Mouse (Mus musculus) forebrain, embryonic 12.5 days (tissue): ENCODE measurements around the gene Trhr2. TPM values are rescaled to one million over a fixed set of nuclear protein-coding genes. Genes with fewer than 3 reads are reported as not detected.

Source experiments
- ATAC-seq: fragments of 200-750 bp; cut with Nextera tagmentation; 2 replicates; pipeline ENCODE4 v1.8.0; 2017; ENCODE audit warnings: moderate TSS enrichment; ENCODE audit not compliant: low FRiP score
- H3K27ac ChIP-seq: fragments of 300-500 bp; sonication (generic); 2 replicates; pipeline ENCODE4 v1.5.1; 2016; ENCODE audit warnings: mild to moderate bottlenecking
- H3K27me3 ChIP-seq: fragments of 300-500 bp; sonication (generic); 2 replicates; pipeline ENCODE4 v1.6.1; 2016; ENCODE audit warnings: mild to moderate bottlenecking
- H3K36me3 ChIP-seq: fragments of 300-500 bp; sonication (generic); replicated peaks from 2 replicates; pipeline ENCODE4 v1.6.1; 2016; ENCODE audit warnings: mild to moderate bottlenecking
- H3K4me1 ChIP-seq: fragments of 300-500 bp; sonication (generic); 2 replicates; pipeline ENCODE4 v1.6.1; 2016
- H3K4me2 ChIP-seq: fragments of 300-500 bp; sonication (generic); 2 replicates; pipeline ENCODE4 v1.6.1; 2016; ENCODE audit warnings: mild to moderate bottlenecking, moderate library complexity
- H3K4me3 ChIP-seq: fragments of 300-500 bp; sonication (generic); replicated peaks from 2 replicates; pipeline ENCODE4 v1.5.1; 2016; ENCODE audit warnings: mild to moderate bottlenecking
- H3K9ac ChIP-seq: fragments of 300-500 bp; sonication (generic); 2 replicates; pipeline ENCODE4 v1.6.1; 2016; ENCODE audit warnings: mild to moderate bottlenecking
- H3K9me3 ChIP-seq: fragments of 300-500 bp; sonication (generic); 2 replicates; pipeline ENCODE4 v1.6.1; 2016
- WGBS: fragments of 180-500 bp; shearing (Covaris S2); methylation state at CpG from one replicate; pipeline ENCODE4 v1.1.7; 2016; 5-methylcytosine and 5-hydroxymethylcytosine counted together
- polyA plus RNA-seq: library from polyadenylated mRNA; unstranded; fragments of >200 nt; fragmentation: Nextera tagmentation; extraction: Ambion mirVana; gene quantifications from 2 replicates; pipeline ENCODE4 v1.2.1, GENCODE M21; 2016

The Trhr2 gene
- polyA plus RNA-seq, 1 experiment from 2014 or later = not detected

DNA sequence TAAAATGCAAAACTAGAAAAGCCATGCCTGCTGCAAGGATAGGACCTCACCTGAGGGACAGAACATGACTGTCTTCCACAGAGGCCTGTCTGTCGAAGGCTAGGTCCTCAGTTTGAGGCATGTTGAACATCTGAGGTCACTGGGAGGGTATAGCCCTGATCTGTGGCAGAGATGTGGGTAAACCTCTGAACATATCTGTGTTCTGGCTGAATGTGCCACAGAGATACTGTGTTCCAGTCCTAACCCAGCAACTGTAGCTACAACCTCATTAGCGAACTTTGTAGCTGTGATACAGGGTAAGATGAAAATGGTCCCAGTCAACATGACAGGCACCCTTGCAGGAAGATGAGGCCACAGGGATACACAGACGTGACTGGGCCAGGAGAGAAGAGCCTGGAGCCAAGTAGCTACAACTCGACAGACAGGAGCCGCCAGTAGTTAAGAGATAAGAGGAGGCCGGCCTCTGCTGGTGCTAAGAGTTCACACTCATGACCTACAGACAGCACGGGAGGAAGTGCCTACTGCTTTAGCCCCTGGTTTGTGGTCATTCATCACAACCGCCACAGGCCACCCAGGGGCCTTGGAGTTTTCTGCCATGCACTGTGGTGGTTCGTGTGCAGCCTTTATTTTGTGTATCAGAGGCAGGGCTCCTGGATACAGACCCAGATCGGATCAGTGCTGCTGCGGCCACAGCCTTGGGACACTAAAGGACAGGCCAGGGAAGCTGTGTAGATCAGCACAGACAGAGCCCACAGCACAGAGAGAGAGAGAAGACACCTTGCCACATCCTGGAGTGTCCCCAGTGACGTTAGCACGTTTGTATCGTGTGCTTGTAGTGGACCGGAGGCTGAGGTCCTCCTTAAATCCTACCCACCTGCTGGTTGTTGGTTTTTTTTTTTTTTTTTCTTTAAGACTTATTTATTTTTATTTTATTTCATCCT lies 10.9 kb downstream of the Trhr2 start:
- H3K9ac ChIP-seq = no peak overlapping the region
- H3K4me1 ChIP-seq = peaks cover 25% of the 10 kb centered on the region
- H3K9me3 ChIP-seq = no peaks in the 10 kb centered on the region
- no peak overlapping the region for H3K27ac ChIP-seq
- H3K27me3 ChIP-seq = peaks cover 77% of the 10 kb centered on the region
- 48% methylated on average over 15 of the region's 15 CpGs for WGBS
- no peaks in the 10 kb centered on the region for H3K36me3 ChIP-seq
- H3K4me3 ChIP-seq = no peak overlapping the region
- no peak for ATAC-seq
- H3K4me2 ChIP-seq = no peak overlapping the region; the same call in 1 of the 2 replicates

DNA sequence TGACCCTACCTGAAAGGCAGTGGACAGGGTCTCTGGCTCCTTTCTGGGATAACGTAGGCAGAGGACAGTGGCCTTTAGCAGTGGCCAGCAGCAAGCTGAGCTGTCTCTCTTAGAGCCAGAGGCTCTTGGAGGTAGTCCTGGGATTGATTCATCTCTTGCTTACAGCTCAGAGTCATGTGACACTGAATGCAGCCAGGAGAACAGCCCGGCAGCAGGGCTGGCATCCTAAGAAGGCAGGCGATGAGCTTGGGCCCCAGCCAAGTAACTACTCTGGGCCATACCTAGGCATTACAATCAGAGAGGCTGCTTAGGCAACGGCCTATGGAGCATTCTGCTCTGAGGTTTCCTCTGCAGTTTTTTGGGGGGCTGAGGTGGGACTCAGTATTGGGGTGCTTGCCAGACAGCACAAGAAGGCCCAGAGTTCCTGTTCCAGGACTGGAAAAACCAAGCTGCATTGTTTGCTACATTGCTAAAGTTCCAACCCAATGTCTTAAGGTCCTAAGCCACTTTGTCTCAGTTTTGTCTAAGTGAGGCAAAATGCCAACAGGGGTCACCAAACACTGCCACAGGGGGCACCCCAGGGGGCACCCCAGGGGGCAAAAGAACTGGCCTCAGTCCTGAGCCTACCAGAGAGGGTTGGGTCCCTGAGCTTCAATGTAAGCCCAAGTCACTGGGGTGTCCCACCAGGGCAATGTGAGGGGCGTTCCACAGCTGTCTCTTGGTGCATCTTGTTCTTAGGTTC lies 12.6 kb downstream of the Trhr2 start:
- peaks cover 38% of the 10 kb centered on the region for H3K4me1 ChIP-seq
- 74% methylated on average over 5 of the region's 5 CpGs for WGBS
- H3K27me3 ChIP-seq = peaks cover 84% of the 10 kb centered on the region
- no peak overlapping the region for H3K4me3 ChIP-seq
- H3K4me2 ChIP-seq = no peak overlapping the region
- no peak for ATAC-seq
- no peaks in the 10 kb centered on the region for H3K9me3 ChIP-seq
- H3K27ac ChIP-seq = no peak overlapping the region
- H3K36me3 ChIP-seq = no peaks in the 10 kb centered on the region
- H3K9ac ChIP-seq = no peak overlapping the region

DNA sequence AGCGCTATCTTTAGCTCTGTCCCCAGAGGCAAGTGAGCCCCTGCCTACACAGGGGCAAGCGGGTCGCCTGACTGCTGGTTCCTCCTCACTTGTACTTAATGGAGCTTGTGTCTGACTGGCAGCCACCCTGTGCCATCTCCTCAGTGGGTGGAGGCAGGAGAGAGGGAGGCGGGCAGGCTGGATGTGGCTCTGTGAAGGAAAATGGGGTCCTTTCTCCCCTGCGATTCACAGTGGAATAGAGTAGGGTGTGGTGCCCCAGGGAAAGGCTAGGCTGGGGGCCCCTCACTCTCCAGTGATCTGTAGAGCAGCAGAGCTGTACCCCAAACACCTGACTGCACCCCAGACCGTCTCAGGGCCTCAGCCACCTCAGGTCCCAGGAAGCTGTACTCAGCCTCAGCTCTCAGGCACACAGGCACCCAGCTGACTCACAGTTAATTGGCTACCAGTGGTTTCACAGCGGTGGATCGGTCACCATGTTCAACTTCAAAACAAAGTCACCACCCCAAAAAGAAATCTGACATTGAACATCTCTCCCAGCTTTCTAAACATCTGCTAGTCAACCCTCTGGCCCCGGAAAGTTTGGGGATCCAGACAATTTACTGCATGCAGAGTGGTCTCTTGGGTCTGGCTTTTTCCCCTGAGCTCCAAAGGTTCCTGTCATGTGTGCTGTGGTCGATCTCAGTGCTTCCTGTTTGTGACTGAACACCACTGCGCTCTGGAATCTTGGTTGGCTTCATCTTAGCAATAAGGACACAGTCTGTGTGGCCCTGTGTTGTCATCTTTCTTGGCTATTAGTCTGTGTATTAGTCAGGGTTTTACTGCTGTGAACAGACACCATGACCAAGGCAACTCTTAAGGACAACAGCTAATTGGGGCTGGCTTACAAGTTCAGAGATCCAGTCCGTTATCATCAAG lies 15.1 kb downstream of the Trhr2 start:
- Histone ChIP-seq H3K9ac (no peak overlapping the region), H3K4me3 (no peak overlapping the region), H3K9me3 (no peaks in the 10 kb centered on the region), H3K27me3 (peaks cover 89% of the 10 kb centered on the region), H3K36me3 (no peaks in the 10 kb centered on the region), H3K4me1 (peaks cover 33% of the 10 kb centered on the region), H3K27ac (no peak overlapping the region), H3K4me2 (no peak overlapping the region)
- no peak for ATAC-seq
- 56% methylated on average over 12 of the region's 12 CpGs for WGBS

DNA sequence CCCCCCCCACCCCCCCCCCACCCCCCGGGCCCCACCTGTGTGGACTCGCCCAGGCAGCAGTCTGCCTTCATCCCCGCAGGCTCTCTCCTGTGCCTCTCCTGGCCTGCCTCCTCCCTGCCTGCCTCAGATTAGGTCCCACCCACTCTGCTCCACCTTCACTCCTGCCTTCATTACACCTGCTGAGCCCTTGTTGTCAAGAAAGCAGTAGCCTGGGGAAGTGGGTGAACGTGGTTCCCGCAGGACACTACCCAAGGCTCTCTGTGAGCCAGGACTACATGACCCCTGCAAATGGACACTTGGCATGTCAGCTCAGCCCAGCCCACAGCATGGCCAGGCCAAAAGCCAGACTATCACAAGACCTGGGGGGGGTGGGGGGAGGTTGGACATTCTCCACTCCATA lies 16.3 kb downstream of the Trhr2 start:
- H3K27ac ChIP-seq = no peak overlapping the region
- peaks cover 94% of the 10 kb centered on the region for H3K27me3 ChIP-seq
- H3K36me3 ChIP-seq = no peaks in the 10 kb centered on the region
- no peak for ATAC-seq
- peak overlapping the region; percentile 25 for H3K4me3 ChIP-seq
- H3K9ac ChIP-seq = peak overlapping the region; percentile 27
- peak overlapping the region; percentile 49 for H3K4me2 ChIP-seq
- 0% methylated on average over 2 of the region's 5 CpGs for WGBS
- H3K9me3 ChIP-seq = no peaks in the 10 kb centered on the region
- H3K4me1 ChIP-seq = peaks cover 21% of the 10 kb centered on the region

DNA sequence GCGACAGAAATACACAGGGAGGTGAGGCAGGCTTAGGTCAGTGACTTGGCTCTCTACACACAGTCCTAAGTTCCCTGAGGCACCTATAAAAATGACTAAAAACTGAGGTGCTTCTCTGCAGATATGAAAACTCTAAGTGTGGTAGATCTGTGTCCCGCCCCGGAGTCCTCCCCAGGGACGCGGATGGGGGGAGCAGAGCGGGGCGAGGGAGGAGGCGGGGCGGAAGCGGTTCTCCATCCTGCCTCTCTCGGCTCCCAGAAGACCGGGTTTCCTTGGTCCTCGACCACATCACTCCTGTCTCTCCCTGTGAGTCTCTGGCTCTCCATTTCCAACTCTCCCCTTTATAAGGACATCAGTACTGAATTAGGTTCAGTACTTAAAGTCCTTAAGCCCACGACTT lies 16.8 kb downstream of the Trhr2 start:
- peaks cover 94% of the 10 kb centered on the region for H3K27me3 ChIP-seq
- under 1% methylated on average over 14 of the region's 14 CpGs for WGBS
- no peaks in the 10 kb centered on the region for H3K36me3 ChIP-seq
- no peak overlapping the region for H3K27ac ChIP-seq
- 0 out of 2 replicates have a peak, but pooled peaks have one; percentile 30 for ATAC-seq
- no peaks in the 10 kb centered on the region for H3K9me3 ChIP-seq
- peaks cover 21% of the 10 kb centered on the region for H3K4me1 ChIP-seq
- peak overlapping the region; percentile 49 for H3K4me2 ChIP-seq
- peak overlapping the region; percentile 25 for H3K4me3 ChIP-seq
- peak overlapping the region; percentile 27 for H3K9ac ChIP-seq

DNA sequence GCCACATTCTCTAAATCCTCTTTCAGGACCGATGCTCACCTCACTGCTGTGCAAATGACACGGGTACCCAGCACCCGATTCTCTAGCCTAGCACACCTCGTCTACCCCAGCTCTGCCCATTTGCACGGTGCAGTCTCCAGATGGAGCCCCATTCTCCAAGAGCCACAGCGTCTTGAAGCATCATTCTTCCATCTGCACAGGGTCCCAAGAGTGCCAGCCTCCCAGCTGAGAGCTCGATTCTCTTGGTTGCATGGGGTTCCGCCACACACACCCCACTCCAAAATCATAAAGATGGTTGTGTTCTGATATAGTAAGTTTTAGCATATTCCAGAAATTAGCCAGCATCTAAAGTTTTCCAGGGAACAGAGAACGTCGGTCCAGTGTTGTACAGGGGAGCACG lies 17.2 kb downstream of the Trhr2 start:
- Histone ChIP-seq H3K27me3 (peaks cover 94% of the 10 kb centered on the region), H3K4me3 (peak overlapping the region; percentile 25), H3K27ac (no peak overlapping the region), H3K9ac (no peak overlapping the region; the same call in 1 of the 2 replicates), H3K4me1 (peaks cover 21% of the 10 kb centered on the region), H3K4me2 (peak overlapping the region; percentile 49), H3K9me3 (no peaks in the 10 kb centered on the region), H3K36me3 (no peaks in the 10 kb centered on the region)
- 3% methylated on average over 11 of the region's 11 CpGs for WGBS
- no peak for ATAC-seq

DNA sequence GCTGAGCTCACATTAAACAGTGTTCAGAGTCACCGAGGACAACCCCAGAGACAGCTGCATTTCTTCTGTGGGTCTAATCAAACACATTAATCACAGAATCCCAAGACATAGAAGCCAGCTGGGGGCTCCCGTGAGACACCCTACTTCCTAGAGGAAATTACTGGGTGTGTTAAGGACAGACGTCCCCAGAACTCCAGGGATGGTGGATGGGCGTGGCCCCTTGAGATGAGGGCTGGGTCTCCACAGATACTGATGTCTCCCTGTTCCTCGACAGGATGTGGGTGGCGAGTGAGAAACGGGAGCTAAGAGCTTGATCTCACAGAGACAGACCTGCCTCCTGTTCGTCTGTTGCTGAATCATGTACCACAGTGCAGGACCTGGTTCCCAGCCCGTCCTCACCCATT lies 17.7 kb downstream of the Trhr2 start:
- 7% methylated on average over 9 of the region's 9 CpGs for WGBS
- ATAC-seq = no peak
- H3K9ac ChIP-seq = no peak overlapping the region
- H3K4me3 ChIP-seq = no peak overlapping the region
- peaks cover 94% of the 10 kb centered on the region for H3K27me3 ChIP-seq
- no peaks in the 10 kb centered on the region for H3K36me3 ChIP-seq
- peaks cover 21% of the 10 kb centered on the region for H3K4me1 ChIP-seq
- no peak overlapping the region for H3K27ac ChIP-seq
- peak overlapping the region; percentile 49 for H3K4me2 ChIP-seq
- H3K9me3 ChIP-seq = no peaks in the 10 kb centered on the region

DNA sequence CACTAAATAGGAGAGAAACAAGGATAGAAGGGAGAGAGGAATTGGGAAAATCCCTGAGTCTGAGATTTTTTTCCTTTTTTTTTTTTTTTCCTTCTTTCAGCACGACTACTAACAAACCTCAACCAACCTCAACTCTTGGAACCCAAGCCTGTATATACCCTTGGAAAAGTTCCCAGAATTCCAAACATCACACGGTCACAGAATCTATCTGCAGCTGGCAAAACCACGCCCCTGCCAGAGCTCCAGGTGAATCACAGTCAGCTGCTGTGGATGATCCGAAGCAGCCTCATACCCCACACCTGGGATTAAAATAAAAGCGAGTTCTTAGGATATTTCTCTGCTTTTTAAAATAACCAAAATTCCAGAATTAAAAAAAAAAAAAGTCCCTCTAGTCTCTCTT lies 18.2 kb downstream of the Trhr2 start:
- Histone ChIP-seq H3K9me3 (no peaks in the 10 kb centered on the region), H3K4me2 (no peak overlapping the region), H3K36me3 (no peaks in the 10 kb centered on the region), H3K4me3 (no peak overlapping the region), H3K27ac (no peak overlapping the region), H3K27me3 (peaks cover 95% of the 10 kb centered on the region), H3K9ac (no peak overlapping the region), H3K4me1 (peaks cover 21% of the 10 kb centered on the region)
- no peak for ATAC-seq
- WGBS = 56% methylated on average over 5 of the region's 5 CpGs

DNA sequence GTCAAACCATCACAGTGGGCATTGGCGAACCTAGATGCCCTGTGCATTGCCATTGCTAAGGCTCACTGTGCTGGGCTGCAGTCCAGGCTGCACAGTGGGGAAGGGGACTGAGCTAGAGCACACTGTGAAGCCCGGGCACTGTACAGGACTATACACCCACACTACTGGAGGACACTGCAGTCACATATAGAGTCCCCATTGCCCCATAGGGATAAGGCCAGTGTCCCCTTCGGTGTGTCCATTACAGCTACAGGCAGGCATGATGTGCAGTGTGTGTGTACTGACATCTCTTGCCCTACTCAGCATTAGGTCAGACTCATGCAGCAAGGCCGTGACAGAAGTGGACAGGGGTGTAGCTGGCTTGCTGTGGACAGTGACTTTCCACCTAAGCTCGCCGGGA lies 18.8 kb downstream of the Trhr2 start:
- WGBS = 77% methylated on average over 6 of the region's 6 CpGs
- ATAC-seq = no peak
- H3K36me3 ChIP-seq = no peaks in the 10 kb centered on the region
- H3K27ac ChIP-seq = no peak overlapping the region
- H3K4me1 ChIP-seq = peaks cover 24% of the 10 kb centered on the region
- peaks cover 97% of the 10 kb centered on the region for H3K27me3 ChIP-seq
- no peak overlapping the region for H3K4me2 ChIP-seq
- H3K9me3 ChIP-seq = no peaks in the 10 kb centered on the region
- no peak overlapping the region for H3K9ac ChIP-seq
- H3K4me3 ChIP-seq = no peak overlapping the region

DNA sequence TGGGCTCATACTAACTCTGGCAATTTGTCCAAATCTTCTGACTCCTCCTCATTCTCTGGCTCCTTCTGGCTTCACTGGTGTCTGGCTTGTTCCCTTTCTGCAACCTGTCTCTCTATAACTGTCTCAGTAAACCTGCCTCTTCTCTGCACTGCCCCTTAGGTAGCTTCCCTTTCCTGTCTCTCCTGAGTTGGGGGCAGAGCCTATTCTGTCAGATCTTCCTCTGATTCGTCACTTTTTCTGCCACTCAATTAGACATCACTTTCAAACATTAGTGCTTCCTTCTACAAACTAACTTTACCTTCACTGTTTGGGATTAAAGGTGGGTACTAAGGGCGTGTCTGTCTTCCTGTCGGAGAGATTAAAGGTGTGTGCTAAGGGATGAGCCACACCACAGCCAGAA lies 19.8 kb downstream of the Trhr2 start:
- no peaks in the 10 kb centered on the region for H3K9me3 ChIP-seq
- WGBS = 84% methylated on average over 3 of the region's 3 CpGs
- H3K4me3 ChIP-seq = no peak overlapping the region
- no peaks in the 10 kb centered on the region for H3K36me3 ChIP-seq
- H3K27me3 ChIP-seq = peaks cover 99% of the 10 kb centered on the region
- no peak for ATAC-seq
- no peak overlapping the region for H3K27ac ChIP-seq
- peaks cover 34% of the 10 kb centered on the region for H3K4me1 ChIP-seq
- H3K9ac ChIP-seq = no peak overlapping the region
- no peak overlapping the region for H3K4me2 ChIP-seq

DNA sequence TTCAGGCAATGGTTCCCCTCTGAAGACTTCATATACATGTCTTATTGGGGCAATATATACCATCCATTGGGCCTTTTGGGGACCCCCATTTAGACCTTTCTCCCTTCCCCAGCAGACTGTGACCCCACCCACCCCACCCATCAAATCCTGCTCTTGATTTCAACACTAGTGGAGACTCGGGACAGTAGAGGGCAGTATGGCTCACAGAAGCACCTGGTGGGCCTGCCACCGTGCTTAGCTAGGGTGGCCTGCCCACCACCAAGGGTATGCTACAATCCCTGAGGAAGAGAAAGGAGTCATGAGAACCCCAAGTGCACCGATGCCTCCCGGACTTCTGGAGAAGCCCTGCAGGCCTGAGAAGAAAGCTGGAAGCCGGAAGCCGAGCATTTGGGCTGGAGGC lies 21.7 kb downstream of the Trhr2 start:
- Histone ChIP-seq H3K27ac (no peak overlapping the region), H3K27me3 (peaks cover 99% of the 10 kb centered on the region), H3K9me3 (no peaks in the 10 kb centered on the region), H3K9ac (no peak overlapping the region), H3K36me3 (no peaks in the 10 kb centered on the region), H3K4me2 (no peak overlapping the region), H3K4me3 (no peak overlapping the region), H3K4me1 (peaks cover 31% of the 10 kb centered on the region)
- 47% methylated on average over 6 of the region's 6 CpGs for WGBS
- ATAC-seq = no peak
